Mouse (Mus musculus) cerebellum, adult 2 months (tissue): ENCODE data around the gene Hdac11.

Experiments
- CTCF ChIP-seq: fragments of 200-500 bp; IDR thresholded peaks from 2 replicates; pipeline ENCODE4 v1.5.1; 2011; ENCODE audit warnings: low read depth, mild to moderate bottlenecking, control low read depth, low read length, moderate library complexity, borderline replicate concordance; ENCODE audit not compliant: insufficient read depth
- POLR2A ChIP-seq: fragments of 200-500 bp; IDR thresholded peaks from 2 replicates; pipeline ENCODE4 v1.6.1; 2011; ENCODE audit warnings: low read length, control low read depth, borderline replicate concordance; ENCODE audit not compliant: insufficient read depth

GRCm38 (mm10) chr6:91152892-91153548 is 3.4 kb upstream of the Hdac11 start:
- TF ChIP-seq CTCF, result no peak
- no peak for TF ChIP-seq POLR2A
